Mouse (Mus musculus) WW6 (cell line): ENCODE results near the gene Cdh18.
"Not testable (repeated sequence)": the region's sequence is repeated elsewhere in the genome, so short reads cannot be mapped to it uniquely, and the experiment has no call there.

ENCODE experiments used
- DNase-seq: peaks from one replicate; pipeline ENCODE4 v3.0.0-alpha.2; 2013; ENCODE audit warnings: low read depth, low spot score

Gene Cdh18

DNA sequence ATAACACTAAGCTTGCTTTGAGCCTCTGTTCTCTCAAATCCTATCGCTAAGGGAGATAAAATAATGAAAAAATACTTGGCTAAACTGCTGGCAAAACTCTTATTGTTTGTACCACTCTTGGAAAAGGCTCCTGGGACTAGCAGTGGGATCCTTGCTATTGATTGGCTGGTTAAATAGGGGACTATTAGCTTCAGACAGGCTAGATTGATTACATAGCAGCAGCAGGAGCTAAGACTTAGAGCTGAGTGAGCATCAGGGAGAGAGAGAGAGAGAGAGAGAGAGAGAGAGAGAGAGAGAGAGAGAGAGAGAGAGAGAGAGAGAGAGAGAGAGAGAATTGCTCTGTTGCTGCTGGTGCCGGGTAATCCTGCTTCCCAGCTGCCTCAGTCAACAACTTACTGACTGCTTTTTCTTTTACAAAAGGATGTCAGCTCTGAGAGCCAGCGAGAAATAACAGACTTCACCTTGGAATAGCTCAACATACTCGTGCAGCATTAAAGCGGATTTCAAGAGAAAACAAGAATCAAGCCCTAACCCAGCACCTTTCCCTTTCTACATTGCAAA lies at the start of gene Cdh18:
Cdh18 (plus strand) TSS at position 312 of the 561 bp plus-strand sequence.
- no peak for DNase-seq

DNA sequence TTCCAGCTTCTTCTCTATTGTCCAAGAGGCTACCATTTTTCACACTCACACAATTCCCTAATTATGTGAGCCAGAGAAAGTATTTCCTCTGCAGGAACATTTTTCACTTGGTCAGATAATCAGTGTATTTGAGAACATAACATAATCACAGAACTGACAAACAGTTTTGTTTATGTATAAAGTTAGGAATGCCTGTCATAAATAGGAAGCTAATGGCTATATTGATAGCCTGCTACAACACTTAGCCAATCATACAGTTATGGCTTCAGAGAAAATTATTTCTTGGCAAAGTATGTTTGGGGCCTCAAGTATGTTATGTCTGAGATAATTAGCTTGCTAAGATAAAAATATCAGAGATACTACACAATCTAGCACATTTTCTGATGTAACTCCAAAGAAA lies 37.6 kb upstream of the Cdh18 start:
- DNase-seq: no peak

GRCm38 (mm10) chr15:22535828-22536227 lies 13.0 kb upstream of the Cdh18 start:
- DNase-seq: no peak

DNA sequence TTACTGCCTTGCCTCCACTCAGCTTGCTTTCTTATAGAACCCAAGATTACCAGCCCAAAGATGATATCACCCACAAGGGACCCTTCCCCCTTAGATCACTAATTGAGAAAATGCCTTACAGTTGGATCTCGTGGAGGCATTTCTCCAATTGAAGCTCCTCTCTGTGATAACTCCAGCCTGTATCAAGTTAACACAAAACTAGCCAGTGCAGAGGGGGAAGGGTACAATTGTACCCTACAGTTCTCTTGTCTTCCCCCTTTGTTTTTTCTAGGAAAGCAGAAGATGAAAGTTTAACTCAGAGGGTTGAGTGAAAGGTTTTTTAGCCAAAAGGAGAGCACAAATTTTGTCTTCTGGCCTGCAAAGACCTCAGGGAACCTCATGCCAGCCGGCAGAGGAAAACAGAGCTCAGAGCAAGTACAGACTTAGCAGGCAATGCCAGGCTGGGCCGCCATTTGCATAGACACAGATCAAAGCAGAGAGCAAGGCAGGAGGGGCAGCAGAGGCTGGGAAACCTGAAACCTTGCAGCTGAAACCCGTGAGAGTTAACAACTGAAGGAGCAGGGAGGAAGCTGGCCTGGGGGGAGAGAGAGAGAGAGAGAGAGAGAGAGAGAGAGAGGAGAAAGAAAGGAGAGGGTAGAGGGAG lies 29.3 kb downstream of the Cdh18 start:
- DNase-seq: peak; percentile 13

DNA sequence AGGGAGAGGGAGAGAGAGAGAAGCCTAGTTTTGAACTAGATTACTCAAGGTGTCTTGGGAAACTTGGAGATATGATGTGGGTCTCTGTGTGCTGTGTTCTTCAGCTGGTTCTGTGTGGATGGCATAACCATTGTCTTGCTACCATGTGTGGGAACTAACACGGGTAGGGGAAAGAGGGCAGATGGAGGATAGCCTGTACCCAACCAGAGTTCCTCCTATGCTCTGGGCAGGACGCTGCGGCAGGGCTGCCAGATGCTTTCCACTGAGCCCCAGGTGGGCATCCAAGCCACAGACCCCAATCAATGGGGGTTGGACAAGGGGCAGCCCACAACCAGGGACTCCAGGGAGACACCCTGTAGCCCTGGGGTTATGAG lies 29.8 kb downstream of the Cdh18 start:
- DNase-seq: peak; percentile 1

GRCm38 (mm10) chr15:22584667-22585066 lies 35.8 kb downstream of the Cdh18 start:
- no peak for DNase-seq

DNA sequence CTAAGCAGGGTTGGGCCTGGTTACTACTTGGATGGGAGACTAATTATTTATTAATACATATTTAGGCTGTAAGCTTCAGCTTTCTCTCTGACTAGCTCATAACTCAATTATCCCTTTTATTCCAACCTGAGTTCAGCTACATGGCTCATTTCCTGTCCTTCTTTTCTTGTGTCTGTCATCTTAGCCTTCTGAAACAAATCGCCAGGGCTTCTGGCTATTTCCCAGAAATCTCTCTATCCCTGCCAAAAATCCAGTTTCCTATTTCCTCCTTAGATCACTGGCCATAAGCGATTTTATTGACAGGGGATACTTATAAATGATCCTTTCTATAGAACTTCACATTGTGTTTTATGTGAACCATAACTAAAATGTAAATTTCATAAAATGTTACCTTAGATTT lies 167.6 kb downstream of the Cdh18 start:
- no peak for DNase-seq

- DNase-seq: no peak
These were observed 168.9 kb downstream of the Cdh18 start for GRCm38 (mm10) chr15:22717681-22718080.

DNA sequence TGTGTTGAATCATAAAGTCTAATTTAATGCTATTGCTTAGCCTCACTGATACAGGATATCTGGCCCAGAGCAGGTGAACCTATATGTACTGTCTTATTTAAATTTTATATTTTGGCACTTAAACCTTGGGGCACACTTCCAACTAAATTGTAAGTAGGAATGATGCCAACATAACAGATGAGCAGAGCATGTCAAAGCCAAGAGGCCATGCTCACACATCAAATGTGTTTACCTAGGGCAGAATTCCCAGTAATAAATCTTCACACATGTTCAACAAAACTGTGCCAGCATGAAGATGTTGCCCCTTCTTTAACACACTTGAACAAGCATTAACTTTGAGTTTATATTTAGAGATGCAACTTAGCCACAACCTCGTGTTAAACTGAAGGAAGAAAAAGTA lies 177.8 kb downstream of the Cdh18 start:
- no peak for DNase-seq

DNA sequence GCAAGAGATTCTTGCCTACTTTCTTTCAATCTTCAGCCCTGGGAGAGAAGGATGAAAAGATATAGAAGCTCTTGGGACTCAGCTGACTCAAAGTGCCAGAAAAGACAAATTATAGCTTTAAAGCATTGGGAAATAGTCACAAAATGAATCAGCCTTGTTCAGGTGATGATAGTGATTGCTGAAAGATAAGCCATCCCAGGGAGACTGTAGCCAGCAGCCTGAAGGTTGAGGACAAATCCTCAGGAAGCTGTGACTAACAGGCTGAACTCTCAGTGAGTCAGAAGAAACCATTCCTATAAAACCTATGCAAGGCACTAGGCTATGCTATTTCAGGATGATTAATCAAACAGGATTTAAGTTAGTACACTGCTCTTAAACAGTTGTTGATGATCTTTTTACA lies 184.2 kb downstream of the Cdh18 start:
- no peak for DNase-seq

DNA sequence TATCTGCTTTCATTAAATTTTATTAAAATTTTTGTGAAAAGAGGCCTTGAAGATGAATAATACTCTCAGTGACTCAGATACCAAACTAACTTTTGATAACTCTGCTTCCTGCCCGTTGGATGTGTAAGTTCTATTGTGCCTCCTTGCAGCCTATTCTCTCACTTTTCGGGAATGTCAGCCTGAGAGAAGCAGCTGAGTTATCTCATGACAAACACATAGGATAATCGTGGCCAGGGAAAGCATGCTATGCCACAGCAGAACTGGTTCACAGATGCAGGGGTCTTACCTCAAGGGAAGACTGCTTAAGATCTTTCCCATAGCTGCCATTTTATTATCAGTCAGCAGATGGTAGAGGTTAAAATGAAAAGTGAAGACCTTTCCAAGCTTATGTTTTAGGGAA lies 187.3 kb downstream of the Cdh18 start:
- DNase-seq: no peak

- not testable (repeated sequence) for DNase-seq
These were observed 212.4 kb downstream of the Cdh18 start for GRCm38 (mm10) chr15:22761257-22761656.

GRCm38 (mm10) chr15:22766591-22766990 lies 217.8 kb downstream of the Cdh18 start:
- DNase-seq: not testable (repeated sequence)

- DNase-seq: no peak
These were observed 227.5 kb downstream of the Cdh18 start for GRCm38 (mm10) chr15:22776346-22776745.

DNA sequence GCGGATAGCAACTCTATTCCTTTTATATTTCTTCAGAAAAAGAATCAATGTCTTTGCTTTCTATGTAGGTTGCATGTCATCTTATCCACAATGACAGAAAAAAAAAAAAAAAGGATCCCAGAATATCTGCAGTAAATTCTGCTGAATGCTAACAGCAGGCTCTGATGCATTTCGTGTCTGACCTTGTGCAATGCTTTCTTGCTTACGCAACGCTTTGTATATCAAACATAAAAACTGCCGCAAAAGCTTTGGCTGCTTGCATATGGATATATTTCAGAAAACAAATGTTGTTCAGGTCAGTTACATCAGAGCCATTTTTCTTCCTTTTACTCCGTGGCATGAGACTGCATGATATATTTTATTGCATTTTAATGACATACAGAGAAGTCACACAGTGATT lies 240.9 kb downstream of the Cdh18 start:
- DNase-seq: no peak

DNA sequence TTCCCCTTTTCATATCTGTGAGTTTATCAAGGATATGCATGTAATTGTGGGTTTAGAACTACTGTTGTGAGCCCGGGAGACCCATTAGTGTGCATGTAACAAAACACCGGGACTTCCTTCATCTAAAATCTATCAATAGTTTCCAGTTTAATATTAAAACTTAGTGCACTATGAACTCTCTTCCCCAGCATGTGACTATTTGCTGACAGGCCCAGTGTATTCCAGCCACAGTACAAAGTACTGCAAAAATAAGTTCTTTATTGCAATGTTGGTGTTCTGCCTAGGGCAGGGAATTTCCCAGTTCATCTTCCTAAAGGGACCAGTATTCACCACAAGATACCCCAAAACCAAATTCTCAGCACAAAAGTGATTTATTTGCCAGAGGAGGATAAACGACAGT lies 243.0 kb downstream of the Cdh18 start:
- no peak for DNase-seq

DNA sequence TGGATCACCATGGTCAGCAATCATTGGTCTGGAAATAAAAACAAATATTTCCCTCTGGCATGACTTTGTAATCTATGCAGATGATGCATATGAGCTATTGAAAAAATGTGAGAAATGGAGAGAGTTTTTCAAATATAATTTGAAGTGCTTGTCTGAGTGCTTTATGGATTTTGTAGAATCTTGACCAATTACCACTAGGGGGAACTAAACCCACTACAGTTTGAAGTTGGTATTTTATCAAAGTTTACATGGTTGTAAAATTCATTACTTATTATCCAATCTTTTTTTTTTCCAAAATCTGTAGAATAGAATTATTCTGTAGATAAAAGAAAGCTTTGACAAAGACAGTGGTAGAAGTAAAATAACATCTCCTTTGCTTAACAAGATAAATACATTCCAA lies 284.3 kb downstream of the Cdh18 start:
- DNase-seq: no peak

DNA sequence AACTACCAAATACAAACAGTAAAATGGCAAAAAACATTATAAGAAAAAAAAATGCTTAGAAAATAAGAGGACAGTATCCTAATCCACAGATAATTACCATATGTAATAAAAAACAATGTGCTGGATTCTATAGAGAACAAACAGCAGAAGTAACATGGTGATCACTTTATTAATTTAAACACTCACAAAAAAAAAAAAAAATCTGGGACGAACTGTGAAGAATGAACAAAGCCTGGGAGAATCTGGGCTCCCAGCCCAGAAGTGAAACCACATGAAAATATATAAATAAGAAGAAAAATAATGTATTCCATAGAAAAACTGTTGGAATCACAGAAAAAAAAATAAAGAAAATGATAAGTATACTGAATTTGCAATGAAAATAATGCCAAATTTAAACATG lies 288.4 kb downstream of the Cdh18 start:
- no peak for DNase-seq

- no peak for DNase-seq
These were observed 308.9 kb downstream of the Cdh18 start for GRCm38 (mm10) chr15:22857704-22858103.

- DNase-seq: no peak
These were observed 321.9 kb downstream of the Cdh18 start for GRCm38 (mm10) chr15:22870679-22871078.

DNA sequence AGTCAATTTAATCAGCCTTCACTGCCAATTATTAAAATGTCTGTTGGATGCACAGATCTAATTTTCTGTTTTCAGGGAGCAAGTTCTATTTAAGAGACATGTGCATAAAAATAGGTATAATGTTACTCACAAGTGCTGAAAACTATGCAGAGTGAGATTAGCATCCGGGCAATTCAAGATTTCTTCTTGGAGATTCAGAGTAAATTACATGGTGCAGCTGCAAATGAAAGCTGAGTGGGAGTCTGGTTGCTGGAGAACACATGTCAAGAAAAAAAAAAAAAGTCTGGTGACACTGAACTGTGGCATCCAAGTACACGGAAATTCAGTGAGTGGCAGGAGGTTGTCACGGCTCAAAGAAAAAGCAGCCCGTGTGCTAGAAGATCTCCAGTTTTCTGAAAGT lies 348.9 kb downstream of the Cdh18 start:
- no peak for DNase-seq

DNA sequence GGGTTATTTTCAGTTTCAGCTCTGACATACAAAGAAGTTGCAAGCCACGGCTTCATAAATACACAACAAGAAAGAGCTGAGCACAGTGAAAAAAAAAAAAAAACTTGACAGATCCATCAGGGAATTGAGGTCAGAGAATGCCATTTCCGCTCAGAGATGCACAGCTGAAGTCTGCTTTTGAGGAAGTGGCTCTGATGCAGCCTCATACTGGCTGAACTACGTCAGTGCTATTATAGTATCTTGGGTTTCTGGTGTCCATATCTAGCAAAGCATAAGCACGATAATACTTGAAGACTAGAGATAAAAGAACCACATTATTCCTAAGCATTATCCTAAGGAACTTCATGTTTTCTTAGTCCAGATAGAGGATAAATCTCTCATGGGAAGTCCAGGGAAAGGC lies 349.4 kb downstream of the Cdh18 start:
- DNase-seq: no peak

DNA sequence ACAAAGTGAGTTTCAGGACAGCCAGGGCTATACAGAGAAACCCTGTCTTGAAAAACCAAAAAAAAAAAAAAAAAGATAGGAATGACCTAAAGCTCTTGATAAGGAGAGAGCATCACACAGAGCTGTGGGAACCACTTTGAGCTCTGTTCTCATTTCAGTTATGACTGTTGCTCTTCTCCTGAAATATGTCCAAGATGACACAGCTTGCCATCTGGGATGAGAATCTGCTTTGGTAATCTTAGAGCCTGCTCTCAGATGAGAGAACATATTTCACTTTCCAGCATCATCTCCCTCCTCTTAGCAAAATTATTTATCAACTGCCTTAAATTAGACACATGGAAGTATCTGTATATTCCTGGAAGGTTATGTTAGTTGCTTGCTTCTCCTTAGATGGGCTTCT lies 365.6 kb downstream of the Cdh18 start:
- DNase-seq: no peak

DNA sequence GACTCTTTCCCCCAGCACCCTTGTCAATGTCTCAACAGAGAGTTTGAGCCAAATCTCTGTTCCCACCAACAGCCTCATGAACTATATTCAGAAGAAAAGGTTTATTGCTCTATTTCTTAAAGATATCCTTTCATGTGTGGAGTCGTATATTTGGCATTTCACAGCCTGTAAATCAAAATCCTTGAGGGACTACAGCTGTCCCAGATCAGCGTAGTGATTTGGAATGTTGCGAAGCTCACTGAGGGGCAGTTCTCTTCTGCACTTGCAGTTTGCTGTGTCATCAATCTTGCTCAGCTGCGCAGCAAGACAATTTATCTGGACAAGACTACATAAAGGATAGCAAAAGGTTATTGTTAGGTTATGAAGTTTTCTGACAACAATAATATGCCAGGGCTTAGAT lies 385.5 kb downstream of the Cdh18 start:
- no peak for DNase-seq
